Mouse (Mus musculus): ENCODE results near the gene Daam2. TPM values are rescaled to one million over a fixed set of nuclear protein-coding genes. Genes with fewer than 3 reads are reported as not detected.

Daam2 gene
- polyA plus RNA-seq, 1 experiment: 3.6 TPM

GRCm38 (mm10) chr17:49435081-49435480, 129.1 kb downstream of the Daam2 start:
- peaks cover 60% of the 10 kb centered on the region for H3K36me3 ChIP-seq (ENCODE audit: control insufficient read depth, insufficient read depth, low read length)
- TF ChIP-seq CTCF (IDR thresholded peaks at IDR 0.05; ENCODE audit: extremely low read depth, insufficient read length, insufficient replicate concordance, low read depth, low read length): no peak
- H3K27me3 ChIP-seq (ENCODE audit: control insufficient read depth, insufficient read depth, low read length): no peaks in the 10 kb centered on the region
- peaks cover 15% of the 10 kb centered on the region for H3K4me1 ChIP-seq (ENCODE audit: control insufficient read depth, insufficient read depth, insufficient read length, low read length)
- no peak overlapping the region for H3K27ac ChIP-seq (ENCODE audit: insufficient read depth, low read depth, low read length)
- WGBS: 88% methylated on average over 10 of the region's 10 CpGs
- H3K4me3 ChIP-seq (ENCODE audit: low read depth, low read length): no peak overlapping the region

- H3K4me1 ChIP-seq (ENCODE audit: control insufficient read depth, insufficient read depth, insufficient read length, low read length): peaks cover 18% of the 10 kb centered on the region
- WGBS: 85% methylated on average over 6 of the region's 6 CpGs
- no peaks in the 10 kb centered on the region for H3K27me3 ChIP-seq (ENCODE audit: control insufficient read depth, insufficient read depth, low read length)
- H3K27ac ChIP-seq (ENCODE audit: insufficient read depth, low read depth, low read length): no peak overlapping the region
- no peak for TF ChIP-seq POLR2A (IDR thresholded peaks at IDR 0.05; ENCODE audit: low read depth, low read length)
- TF ChIP-seq CTCF (IDR thresholded peaks at IDR 0.05; ENCODE audit: extremely low read depth, insufficient read length, insufficient replicate concordance, low read depth, low read length): no peak
- peaks cover 52% of the 10 kb centered on the region for H3K36me3 ChIP-seq (ENCODE audit: control insufficient read depth, insufficient read depth, low read length)
- no peak overlapping the region for H3K4me3 ChIP-seq (ENCODE audit: low read depth, low read length)
Measured at GRCm38 (mm10) chr17:49434236-49434635, 129.9 kb downstream of the Daam2 start.

DNA sequence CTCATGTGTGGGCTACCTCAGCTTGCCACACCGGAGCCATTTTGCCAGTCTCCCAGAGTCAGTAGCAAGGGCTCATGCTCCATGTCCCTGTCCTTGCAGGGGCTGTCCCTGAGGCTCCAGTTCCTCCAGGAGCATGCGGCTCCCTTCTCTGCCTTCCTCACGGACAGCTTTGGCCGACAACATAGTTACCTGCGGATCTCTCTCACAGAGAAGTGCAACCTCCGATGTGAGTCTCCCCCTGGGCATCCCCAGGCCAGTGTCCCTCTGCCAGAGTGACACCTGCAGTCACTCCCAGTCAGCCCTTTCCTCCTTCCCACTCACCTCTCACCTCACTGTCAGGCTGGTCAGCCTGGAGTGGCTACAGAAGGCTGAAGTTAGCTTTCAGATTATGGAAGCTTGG, 131.1 kb downstream of the Daam2 start:
- 95% methylated on average over 6 of the region's 6 CpGs for WGBS
- TF ChIP-seq CTCF (IDR thresholded peaks at IDR 0.05; ENCODE audit: extremely low read depth, insufficient read length, insufficient replicate concordance, low read depth, low read length): no peak
- TF ChIP-seq POLR2A (IDR thresholded peaks at IDR 0.05; ENCODE audit: low read depth, low read length): no peak
- Histone ChIP-seq H3K36me3 (ENCODE audit: control insufficient read depth, insufficient read depth, low read length) (peaks cover 41% of the 10 kb centered on the region), H3K27ac (ENCODE audit: insufficient read depth, low read depth, low read length) (no peak overlapping the region), H3K27me3 (ENCODE audit: control insufficient read depth, insufficient read depth, low read length) (no peaks in the 10 kb centered on the region), H3K4me3 (ENCODE audit: low read depth, low read length) (no peak overlapping the region), H3K4me1 (ENCODE audit: control insufficient read depth, insufficient read depth, insufficient read length, low read length) (peaks cover 18% of the 10 kb centered on the region)

DNA sequence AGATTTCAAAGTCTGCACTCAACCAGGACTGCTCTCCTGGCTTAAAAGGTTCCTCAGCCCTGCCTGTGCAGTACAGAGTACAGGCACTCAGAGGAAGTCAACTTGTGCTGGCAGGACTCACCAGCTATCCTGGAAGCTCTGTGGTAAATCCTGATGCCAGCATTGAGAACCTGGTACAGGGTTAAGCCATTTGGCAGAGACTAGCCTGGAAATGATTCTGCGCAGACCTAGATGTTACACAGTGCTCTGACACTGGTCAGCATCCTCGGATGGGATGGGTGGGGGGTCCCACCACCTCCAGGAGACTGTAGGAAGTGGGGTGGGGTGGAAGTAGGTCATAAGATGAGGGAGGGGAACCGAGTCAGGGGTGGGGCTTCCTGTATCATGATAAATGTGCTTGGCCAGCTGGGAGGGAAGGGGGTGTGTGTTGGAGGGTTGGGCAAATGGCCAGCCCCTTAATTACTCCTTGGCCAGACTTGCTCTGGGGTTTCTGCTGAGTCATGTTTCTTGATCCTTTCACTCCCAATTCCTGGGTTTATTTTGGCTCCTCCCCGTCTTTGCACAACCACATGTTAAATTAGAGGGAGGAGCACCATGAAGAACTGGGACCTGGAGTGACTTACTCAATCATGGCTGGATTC, 132.0 kb downstream of the Daam2 start:
- no peaks in the 10 kb centered on the region for H3K27me3 ChIP-seq (ENCODE audit: control insufficient read depth, insufficient read depth, low read length)
- H3K27ac ChIP-seq (ENCODE audit: insufficient read depth, low read depth, low read length): peak overlapping the region; percentile 23; the same call in 1 of the 2 replicates
- H3K36me3 ChIP-seq (ENCODE audit: control insufficient read depth, insufficient read depth, low read length): peaks cover 38% of the 10 kb centered on the region
- 19% methylated on average over 4 of the region's 4 CpGs for WGBS
- no peak overlapping the region for H3K4me3 ChIP-seq (ENCODE audit: low read depth, low read length)
- TF ChIP-seq CTCF (IDR thresholded peaks at IDR 0.05; ENCODE audit: extremely low read depth, insufficient read length, insufficient replicate concordance, low read depth, low read length): no peak
- no peak for TF ChIP-seq POLR2A (IDR thresholded peaks at IDR 0.05; ENCODE audit: low read depth, low read length)
- peaks cover 18% of the 10 kb centered on the region for H3K4me1 ChIP-seq (ENCODE audit: control insufficient read depth, insufficient read depth, insufficient read length, low read length)

DNA sequence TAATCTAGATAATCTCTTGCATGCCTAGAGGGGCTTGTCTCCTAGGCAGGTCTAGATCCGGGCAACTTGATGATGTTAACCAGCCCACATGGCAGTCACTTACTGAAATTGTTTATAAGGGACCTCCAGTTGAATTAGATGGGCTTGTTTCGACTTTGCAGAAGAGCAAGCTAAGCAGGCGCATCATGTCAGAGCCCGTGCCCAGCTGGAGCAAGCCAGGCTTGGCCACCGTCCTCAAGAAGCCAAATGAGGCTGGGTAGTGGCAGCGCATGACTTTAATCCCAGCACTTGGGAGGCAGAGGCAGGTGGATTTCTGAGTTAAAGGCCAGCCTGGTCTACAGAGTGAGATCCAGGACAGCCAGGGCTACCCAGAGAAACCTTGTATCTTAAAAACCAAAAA, 133.0 kb downstream of the Daam2 start:
- Histone ChIP-seq H3K27me3 (ENCODE audit: control insufficient read depth, insufficient read depth, low read length) (no peaks in the 10 kb centered on the region), H3K36me3 (ENCODE audit: control insufficient read depth, insufficient read depth, low read length) (peaks cover 31% of the 10 kb centered on the region), H3K27ac (ENCODE audit: insufficient read depth, low read depth, low read length) (no peak overlapping the region), H3K4me3 (ENCODE audit: low read depth, low read length) (no peak overlapping the region), H3K4me1 (ENCODE audit: control insufficient read depth, insufficient read depth, insufficient read length, low read length) (peaks cover 18% of the 10 kb centered on the region)
- WGBS: 90% methylated on average over 6 of the region's 6 CpGs
- TF ChIP-seq CTCF (IDR thresholded peaks at IDR 0.05; ENCODE audit: extremely low read depth, insufficient read length, insufficient replicate concordance, low read depth, low read length) (no peak), POLR2A (IDR thresholded peaks at IDR 0.05; ENCODE audit: low read depth, low read length) (no peak)

- Histone ChIP-seq H3K36me3 (ENCODE audit: control insufficient read depth, insufficient read depth, low read length) (peaks cover 21% of the 10 kb centered on the region), H3K27ac (ENCODE audit: insufficient read depth, low read depth, low read length) (no peak overlapping the region), H3K4me1 (ENCODE audit: control insufficient read depth, insufficient read depth, insufficient read length, low read length) (peaks cover 17% of the 10 kb centered on the region), H3K27me3 (ENCODE audit: control insufficient read depth, insufficient read depth, low read length) (no peaks in the 10 kb centered on the region), H3K4me3 (ENCODE audit: low read depth, low read length) (peak overlapping the region; percentile 39)
- TF ChIP-seq CTCF (IDR thresholded peaks at IDR 0.05; ENCODE audit: extremely low read depth, insufficient read length, insufficient replicate concordance, low read depth, low read length) (no peak), POLR2A (IDR thresholded peaks at IDR 0.05; ENCODE audit: low read depth, low read length) (no peak)
- WGBS: 66% methylated on average over 6 of the region's 6 CpGs
Measured at GRCm38 (mm10) chr17:49430136-49430535, 134.0 kb downstream of the Daam2 start.

DNA sequence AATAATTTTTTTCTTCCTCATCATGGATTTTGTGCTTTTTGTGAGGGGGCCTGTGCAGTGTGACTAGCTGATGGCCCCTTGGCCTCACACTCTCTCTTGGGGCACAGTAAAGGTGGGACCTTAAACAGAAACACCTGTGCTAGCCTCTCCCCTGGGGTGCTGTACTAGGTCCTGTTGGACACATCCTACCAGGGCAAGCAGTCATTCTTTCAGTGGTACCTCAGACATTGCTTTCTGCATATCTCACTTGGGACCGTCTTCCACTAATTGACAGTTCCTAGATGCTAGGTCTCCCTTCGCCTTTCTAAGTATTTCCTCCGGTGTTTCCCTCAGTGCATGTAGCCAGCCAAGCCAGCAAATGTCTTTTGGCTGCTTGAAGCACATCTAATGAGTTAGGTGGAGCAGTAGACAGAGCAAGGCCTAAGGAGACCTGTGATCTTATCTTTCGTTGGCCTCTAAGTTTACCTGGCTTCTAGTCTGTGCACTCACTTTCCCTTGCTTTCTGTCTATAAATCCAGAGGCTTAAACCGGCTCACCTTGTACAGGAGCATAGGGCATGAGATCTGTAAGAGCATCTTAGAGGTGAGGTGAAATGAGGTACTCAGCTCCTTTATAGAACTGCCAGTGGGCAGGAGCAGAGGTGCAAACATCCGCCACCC, 134.5 kb downstream of the Daam2 start:
- Histone ChIP-seq H3K36me3 (ENCODE audit: control insufficient read depth, insufficient read depth, low read length) (peaks cover 16% of the 10 kb centered on the region), H3K27ac (ENCODE audit: insufficient read depth, low read depth, low read length) (peak overlapping the region; percentile 85), H3K4me1 (ENCODE audit: control insufficient read depth, insufficient read depth, insufficient read length, low read length) (peaks cover 17% of the 10 kb centered on the region), H3K4me3 (ENCODE audit: low read depth, low read length) (peak overlapping the region; percentile 46), H3K27me3 (ENCODE audit: control insufficient read depth, insufficient read depth, low read length) (no peaks in the 10 kb centered on the region)
- WGBS: 56% methylated on average over 6 of the region's 6 CpGs
- TF ChIP-seq POLR2A (IDR thresholded peaks at IDR 0.05; ENCODE audit: low read depth, low read length): no peak
- TF ChIP-seq CTCF (IDR thresholded peaks at IDR 0.05; ENCODE audit: extremely low read depth, insufficient read length, insufficient replicate concordance, low read depth, low read length): no peak
